Mouse (Mus musculus) liver (tissue): ENCODE results near the gene Tsku.
A peak's percentile ranks its signal among the peaks of the same experiment; 100 is the strongest.

Source experiments
- DNase-seq: peaks from one replicate; pipeline ENCODE4 v3.0.0-alpha.2; 2020; ENCODE audit warnings: mixed read lengths

The Tsku gene

DNA sequence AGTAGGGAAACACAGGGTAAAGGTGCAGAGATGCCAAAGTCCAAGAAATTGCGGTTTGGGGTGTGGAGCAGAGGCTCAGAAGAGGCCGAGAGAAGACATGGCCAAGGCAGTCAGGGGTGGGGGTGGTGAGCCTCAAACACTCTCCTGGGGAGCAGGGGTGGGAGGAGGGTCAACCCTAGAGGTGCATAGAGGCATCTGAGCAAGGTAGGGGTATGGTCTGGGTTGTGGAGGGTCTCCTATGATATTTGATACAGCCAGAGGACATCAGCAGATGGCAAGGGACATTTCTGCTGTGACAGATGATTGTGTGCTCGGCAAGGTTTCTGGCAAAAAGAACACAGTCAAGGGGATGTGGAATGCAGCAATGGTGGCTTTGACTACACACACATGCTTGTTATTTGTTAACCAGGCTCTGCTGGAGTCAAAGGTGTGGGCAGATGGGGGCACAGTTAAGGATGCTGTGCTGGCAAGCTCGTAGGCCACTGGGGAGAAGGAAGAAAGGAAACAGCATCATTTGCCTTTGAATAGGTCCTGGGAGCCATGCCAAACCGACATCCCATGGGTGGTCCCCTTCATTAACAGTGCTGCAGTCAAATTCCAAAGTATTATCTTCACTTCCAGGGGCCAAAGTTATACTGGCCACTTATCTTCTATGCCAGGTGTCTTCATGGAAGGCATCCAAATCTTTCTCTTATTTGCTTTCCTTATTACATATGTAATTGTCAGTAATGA lies 37.7 kb downstream of the Tsku start:
- DNase-seq = no peak

DNA sequence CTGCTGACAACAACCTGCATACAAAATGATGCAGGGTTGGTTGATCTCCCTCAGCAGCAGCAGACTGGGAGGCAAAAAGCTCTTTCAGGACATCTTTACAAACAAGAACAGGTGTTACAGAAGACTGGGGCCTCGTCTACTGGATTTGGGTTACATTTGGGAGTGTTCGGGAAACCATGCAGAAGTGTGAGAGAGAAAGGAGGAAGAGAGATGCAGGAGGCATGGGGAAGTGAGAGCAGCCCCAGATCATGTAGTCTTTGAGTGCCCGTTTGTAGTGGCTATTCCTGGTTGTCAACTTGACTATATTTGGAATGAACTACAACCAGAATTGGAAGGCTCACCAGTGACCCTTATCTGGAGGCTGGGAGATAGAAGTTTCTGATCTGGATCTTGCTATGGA lies 38.7 kb downstream of the Tsku start:
- no peak for DNase-seq

DNA sequence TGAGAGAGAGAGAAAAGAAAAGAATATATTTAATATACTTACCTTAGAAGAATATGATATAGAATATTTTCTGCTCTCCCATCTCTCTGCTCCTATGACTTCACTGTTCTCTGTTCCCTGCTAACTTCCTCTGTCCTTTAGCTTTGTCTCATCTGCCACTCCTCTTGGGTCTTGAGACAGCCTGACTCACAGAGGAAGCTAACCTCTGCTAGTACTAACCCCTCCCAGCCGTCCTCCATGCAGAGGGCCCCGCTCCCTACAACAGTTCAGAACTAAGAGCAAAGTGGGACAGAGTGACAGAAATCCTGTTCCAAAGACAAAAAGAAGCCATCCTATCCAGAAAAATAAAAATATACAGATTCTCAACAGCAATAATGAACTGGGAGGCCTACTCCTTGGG lies 40.0 kb downstream of the Tsku start, which contains the start of gene Acer3:
Gene Acer3, minus strand, starts transcription at position 126 of the 400 bp plus-strand sequence.
- no peak for DNase-seq

DNA sequence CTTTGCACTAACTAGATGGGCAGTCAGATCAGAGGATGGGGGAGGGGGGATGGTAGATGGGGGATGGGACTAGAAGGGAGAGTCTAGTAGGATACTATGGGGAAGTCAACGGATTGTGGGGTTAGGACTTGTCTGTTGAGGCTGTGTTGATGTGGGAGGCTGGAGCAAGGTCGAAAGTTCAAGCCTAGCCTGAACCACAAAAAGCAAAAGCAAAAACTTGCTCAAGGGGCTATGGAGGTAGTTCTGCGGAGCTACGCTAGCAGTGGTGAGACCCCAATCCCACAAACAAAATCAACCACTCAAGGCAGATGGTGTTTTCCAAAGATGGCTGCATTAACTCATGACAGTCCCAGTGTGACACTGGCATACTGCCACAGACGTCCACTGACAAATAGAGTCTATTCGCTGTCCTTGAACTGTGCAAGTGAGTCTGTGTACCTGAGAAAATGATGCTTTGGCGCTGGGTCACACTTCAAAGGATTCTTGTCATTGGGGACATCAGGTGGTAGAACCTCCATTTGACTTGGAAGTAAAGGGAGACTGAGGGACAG lies 41.0 kb downstream of the Tsku start:
- no peak for DNase-seq

DNA sequence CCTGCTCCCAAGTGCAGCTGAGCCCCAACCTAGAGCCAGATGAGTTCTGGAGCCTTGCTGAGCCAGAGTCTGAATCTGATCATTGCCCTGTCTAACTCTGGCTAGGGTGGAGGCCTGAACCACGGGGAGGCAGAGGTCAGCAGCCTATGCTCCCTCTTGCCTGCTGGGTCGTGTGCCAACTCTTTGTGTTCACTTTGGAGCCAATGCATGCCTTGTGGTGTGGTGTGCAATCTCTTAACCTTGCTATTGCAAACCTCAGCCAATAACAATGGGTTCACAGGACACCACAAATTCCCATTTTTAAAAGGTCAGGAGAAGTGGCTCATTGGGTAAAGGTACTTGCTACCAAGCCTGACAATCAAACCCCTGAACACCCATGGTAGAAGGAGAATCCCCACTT lies 44.6 kb downstream of the Tsku start:
- DNase-seq = no peak

DNA sequence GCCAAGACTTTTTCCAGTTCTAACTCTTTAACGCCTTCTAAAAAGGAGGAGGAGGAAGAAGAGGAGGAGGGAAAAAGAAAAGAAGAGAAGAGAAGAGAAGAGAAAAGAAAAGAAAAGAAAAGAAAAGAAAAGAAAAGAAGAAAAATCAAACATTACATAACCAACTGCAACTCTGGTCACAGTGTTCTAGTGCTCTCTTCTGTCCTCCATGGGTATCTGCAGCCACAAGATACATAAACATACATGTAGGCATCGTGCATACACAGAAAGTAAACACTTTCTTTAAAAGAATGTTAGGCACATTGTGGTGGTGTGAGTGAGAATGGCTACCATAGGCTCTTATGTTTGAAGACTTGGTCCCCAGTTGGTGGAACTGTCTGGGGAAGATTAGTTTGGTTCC lies 46.0 kb downstream of the Tsku start:
- DNase-seq = no peak

DNA sequence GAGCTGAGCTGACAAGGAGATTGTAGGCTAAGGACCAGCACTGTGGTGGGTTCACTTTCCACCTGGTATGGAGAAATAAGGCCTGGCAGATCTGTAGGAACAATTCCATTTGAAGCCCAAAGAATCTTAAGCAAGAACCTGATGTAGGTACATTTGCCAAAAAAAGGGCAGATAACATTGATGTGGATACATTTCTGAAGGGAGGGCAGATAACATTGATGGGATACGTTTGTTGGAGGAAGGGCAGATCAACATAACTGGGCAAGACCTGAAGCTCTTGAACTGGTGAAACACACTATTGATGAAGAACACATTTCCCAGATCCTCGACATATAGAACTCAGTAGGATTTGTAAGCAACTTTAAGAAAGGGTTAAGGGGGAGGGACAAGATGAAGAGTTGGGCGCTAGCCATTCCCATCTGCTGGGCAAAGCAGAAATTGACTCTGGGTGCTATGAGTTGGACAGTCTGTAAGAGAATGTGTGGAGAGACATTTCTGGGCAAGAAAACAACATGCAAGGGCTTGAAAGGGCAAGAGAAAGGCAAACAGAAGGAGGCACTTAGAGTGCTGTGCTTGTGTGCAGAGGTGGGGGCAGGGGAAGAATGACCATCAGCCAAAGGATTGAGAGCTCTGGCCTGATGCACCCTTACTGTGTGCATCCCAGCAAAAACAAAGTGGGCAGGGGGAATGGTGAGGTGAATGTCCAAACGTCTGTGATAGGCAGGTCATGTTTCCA lies 48.8 kb downstream of the Tsku start:
- no peak for DNase-seq

DNA sequence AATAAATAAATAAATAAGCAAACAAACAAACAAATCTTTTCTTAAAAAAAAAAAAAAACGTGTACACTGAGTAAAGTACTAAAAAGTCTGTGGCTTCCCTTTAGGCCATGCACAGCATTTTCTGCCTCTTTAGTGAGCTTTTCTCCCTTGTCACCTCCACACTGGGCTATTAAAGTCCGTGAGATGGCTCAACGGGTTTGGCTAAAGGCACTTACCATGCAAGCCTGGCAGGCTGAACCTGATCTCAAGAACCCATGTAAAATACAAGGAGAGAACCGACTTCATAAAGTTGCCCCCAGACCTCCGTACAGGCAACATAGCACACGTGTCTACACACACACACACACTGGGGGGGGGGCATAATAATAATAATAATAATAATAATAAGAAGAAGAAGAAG lies 50.9 kb downstream of the Tsku start:
- DNase-seq = no peak

DNA sequence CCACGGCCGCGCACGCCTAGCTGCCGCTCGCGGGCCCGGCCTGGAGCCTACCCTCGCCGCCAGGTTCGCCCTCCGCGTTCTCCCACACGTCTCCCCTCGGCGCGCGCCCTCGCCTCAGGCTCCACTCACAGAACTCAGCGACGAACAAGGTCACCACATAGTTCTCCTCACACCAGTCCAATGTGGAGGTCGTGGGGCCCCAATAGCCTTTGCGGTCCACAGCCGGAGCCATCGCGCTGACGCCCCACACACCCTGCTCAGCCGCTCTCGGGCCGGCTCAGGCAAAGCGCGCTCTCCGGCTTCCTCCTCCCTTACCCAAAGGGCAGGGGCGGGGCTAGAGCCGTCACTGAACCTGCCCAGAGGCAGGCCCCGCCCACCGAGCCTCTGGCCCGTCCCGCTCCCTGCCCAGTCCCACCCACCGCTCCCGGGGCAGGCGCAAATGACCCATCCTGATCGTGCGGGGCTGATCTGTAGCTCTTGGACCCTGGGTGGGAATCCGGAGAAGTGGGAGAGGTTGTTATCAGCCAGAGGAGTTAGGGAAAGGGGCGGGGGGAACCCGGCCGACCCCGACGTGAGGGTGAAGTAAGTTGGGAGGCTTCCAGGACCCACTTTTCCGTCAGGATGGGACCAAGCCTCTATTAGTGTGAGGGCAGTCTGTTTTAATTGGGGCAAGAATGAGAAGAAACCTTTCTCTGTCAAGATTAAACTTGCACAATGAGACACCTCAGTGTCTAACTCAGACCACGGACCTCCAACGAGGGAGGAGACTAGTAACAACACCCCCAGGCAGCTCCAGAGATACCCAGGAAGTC lies 51.7 kb downstream of the Tsku start:
- DNase-seq = peak; percentile 100

DNA sequence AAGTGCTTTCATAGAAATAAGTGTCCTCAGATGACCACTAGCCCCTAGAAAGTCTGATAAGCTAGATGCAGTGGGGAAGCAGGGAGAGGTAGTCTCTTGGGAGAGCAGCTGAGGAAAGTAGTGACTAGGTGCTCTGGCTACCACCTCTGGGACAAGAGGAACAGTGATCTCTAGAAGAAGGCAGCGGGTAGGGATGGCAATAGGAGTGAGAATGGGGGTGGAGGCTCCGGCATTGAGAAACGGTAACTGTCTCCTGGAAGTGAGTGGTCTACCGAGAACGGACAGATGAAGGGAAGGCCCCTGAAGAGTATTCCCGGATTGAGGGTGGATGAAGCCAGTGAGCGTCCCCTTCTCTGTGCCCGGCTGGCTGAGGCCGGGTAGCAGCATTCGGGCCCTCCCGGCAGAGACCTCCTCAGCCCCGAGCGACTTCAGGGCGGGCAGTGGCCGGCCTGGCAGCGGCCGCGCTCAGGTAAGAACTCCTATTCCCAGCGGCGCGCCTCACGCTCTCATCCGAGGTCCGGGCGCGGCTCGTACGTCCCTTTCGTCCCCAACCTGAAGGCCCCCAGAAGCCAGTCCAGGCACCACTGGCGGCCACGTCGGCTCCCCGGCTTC lies 52.4 kb downstream of the Tsku start:
- peak; percentile 60 for DNase-seq

DNA sequence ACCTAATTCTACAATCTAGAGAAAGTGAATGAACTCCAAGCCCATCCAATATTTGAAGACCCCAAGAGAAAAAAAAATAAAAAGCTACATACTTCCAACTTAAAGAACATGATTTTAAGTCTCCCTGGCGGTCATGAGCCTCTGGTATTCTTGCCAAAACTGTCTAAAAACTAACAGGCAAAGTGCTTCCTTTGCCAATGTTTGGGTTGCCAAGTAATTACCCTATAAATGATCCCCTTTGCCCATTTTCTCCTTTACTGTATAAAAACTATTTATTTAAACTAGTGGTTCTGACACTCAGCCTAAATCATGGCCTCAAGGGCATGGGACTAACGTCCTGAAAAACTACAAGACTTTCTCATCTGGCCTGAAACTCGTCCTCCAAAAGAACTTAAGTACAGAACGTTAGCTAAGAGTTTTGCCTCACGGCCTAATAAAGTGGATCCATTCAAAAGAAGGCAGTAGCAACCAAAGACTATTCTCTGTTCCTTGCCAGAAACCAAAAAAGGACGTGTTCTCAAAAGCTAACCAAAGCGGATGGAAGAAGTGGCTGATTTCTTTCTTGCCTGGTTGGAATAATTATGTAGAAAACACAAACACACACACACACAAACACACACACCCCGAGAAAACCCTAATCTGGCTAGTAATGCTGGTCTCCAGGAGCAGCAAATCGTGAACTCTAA lies 53.1 kb downstream of the Tsku start:
- DNase-seq = no peak

DNA sequence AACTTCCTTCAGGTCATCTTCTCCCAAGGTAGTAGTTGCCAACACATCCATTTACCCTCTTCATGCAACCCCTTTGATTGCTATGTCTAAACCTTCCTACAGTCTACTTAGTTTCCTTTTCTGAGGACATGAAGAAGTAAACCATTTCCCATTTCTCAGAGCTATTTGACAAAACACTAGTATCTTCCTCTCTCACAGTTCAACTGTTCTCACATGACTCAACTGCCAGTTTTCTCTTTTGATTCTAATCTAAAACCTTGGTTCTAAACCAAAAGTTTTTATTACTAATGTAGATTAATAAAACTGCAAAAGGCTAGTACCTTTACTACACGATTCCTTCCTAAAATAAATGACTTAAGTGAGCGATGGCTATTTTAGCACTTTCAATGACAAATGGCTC lies 53.7 kb downstream of the Tsku start:
- no peak for DNase-seq
